Mouse (Mus musculus) Muller cell, postnatal 12 days (primary cell): ENCODE data around the gene Arrdc5.
A peak's percentile ranks its signal among the peaks of the same experiment; 100 is the strongest.

Experiments
- DNase-seq: peaks from one replicate; pipeline ENCODE4 v3.0.0-alpha.2; 2015; ENCODE audit errors: inconsistent ontology term

Arrdc5 gene

GRCm38 (mm10) chr17:56303847-56304586 lies 3.9 kb upstream of the Arrdc5 start:
- DNase-seq = peak; percentile 98

- peak; percentile 94 for DNase-seq
Observed at GRCm38 (mm10) chr17:56303160-56303846, 3.2 kb upstream of the Arrdc5 start, which contains the start of gene Uhrf1. TSS of gene Uhrf1 (plus strand) at chr17:56303321.

- no peak for DNase-seq
Observed at GRCm38 (mm10) chr17:56302363-56302996, 2.4 kb upstream of the Arrdc5 start.

GRCm38 (mm10) chr17:56298238-56298637 lies 1.8 kb downstream of the Arrdc5 start:
- no peak for DNase-seq

- DNase-seq = no peak
Observed at GRCm38 (mm10) chr17:56296201-56296600, 3.9 kb downstream of the Arrdc5 start.

- no peak for DNase-seq
Observed at GRCm38 (mm10) chr17:56294241-56294640, 5.8 kb downstream of the Arrdc5 start.

GRCm38 (mm10) chr17:56293291-56293690 lies 6.8 kb downstream of the Arrdc5 start:
- no peak for DNase-seq

GRCm38 (mm10) chr17:56292531-56293222 lies 7.4 kb downstream of the Arrdc5 start, which contains the start of gene Plin3:
TSS of gene Plin3 (minus strand) at chr17:56292873.
- DNase-seq = no peak

GRCm38 (mm10) chr17:56291826-56292475 lies 8.1 kb downstream of the Arrdc5 start:
- DNase-seq = no peak

- peak; percentile 87 for DNase-seq
Observed at GRCm38 (mm10) chr17:56291171-56291511, 8.9 kb downstream of the Arrdc5 start.

GRCm38 (mm10) chr17:56290388-56291170 lies 9.5 kb downstream of the Arrdc5 start:
- peak; percentile 95 for DNase-seq

- peak; percentile 58 for DNase-seq
Observed at GRCm38 (mm10) chr17:56289371-56290331, 10.4 kb downstream of the Arrdc5 start.

GRCm38 (mm10) chr17:56288866-56289265 lies 11.2 kb downstream of the Arrdc5 start:
- DNase-seq = no peak

- no peak for DNase-seq
Observed at GRCm38 (mm10) chr17:56287830-56288229, 12.3 kb downstream of the Arrdc5 start.

GRCm38 (mm10) chr17:56285995-56286394 lies 14.1 kb downstream of the Arrdc5 start:
- no peak for DNase-seq

- DNase-seq = no peak
Observed at GRCm38 (mm10) chr17:56283316-56283715, 16.8 kb downstream of the Arrdc5 start.

- no peak for DNase-seq
Observed at GRCm38 (mm10) chr17:56282802-56283201, 17.3 kb downstream of the Arrdc5 start.

GRCm38 (mm10) chr17:56281193-56281592 lies 18.9 kb downstream of the Arrdc5 start:
- DNase-seq = no peak

- no peak for DNase-seq
Observed at GRCm38 (mm10) chr17:56279481-56280155, 20.5 kb downstream of the Arrdc5 start.
